Mouse (Mus musculus): ENCODE measurements around the gene Fbxo30. TPM values are rescaled to one million over a fixed set of nuclear protein-coding genes. Genes with fewer than 3 reads are reported as not detected.
A peak's percentile ranks its signal among the peaks of the same experiment; 100 is the strongest.
"Not testable (repeated sequence)": the region's sequence is repeated elsewhere in the genome, so short reads cannot be mapped to it uniquely, and the experiment has no call there.

The Fbxo30 gene
- polyA plus RNA-seq, 1 experiment from 2014 or later: 48.6 TPM

GRCm38 (mm10) chr10:11263795-11264194 lies 17.3 kb upstream of the Fbxo30 start:
- not testable (repeated sequence) for H3K27me3 ChIP-seq (ENCODE audit: control insufficient read depth, insufficient read depth, low read length); H3K9me3 ChIP-seq (replicated peaks; ENCODE audit: control insufficient read depth, low read length); H3K4me2 ChIP-seq (ENCODE audit: low read depth, low read length); H3K27ac ChIP-seq (replicated peaks; ENCODE audit: low read depth, low read length); H3K4me3 ChIP-seq (ENCODE audit: low read depth, low read length); ATAC-seq (replicated peaks; ENCODE audit: insufficient number of reproducible peaks, low FRiP score, low TSS enrichment, low read depth); H3K36me3 ChIP-seq (replicated peaks; ENCODE audit: control insufficient read depth, insufficient read depth, low read depth, low read length); DNase-seq (ENCODE audit: low spot score); H3K4me1 ChIP-seq (ENCODE audit: control insufficient read depth, insufficient read depth, low read length); H3K9ac ChIP-seq (replicated peaks; ENCODE audit: low read length)
- 84% methylated on average over 2 of the region's 2 CpGs for WGBS

- H3K4me1 ChIP-seq (ENCODE audit: control insufficient read depth, insufficient read depth, low read length): no peaks in the 10 kb centered on the region
- ATAC-seq (replicated peaks; ENCODE audit: insufficient number of reproducible peaks, low FRiP score, low TSS enrichment, low read depth) (no peak), DNase-seq (ENCODE audit: low spot score) (no peak)
- no peaks in the 10 kb centered on the region for H3K27me3 ChIP-seq (ENCODE audit: control insufficient read depth, insufficient read depth, low read length)
- no peak overlapping the region for H3K27ac ChIP-seq (replicated peaks; ENCODE audit: low read depth, low read length)
- no peak overlapping the region for H3K9ac ChIP-seq (replicated peaks; ENCODE audit: low read length)
- no peaks in the 10 kb centered on the region for H3K36me3 ChIP-seq (replicated peaks; ENCODE audit: control insufficient read depth, insufficient read depth, low read depth, low read length)
- no peak overlapping the region for H3K4me3 ChIP-seq (ENCODE audit: low read depth, low read length)
- no peaks in the 10 kb centered on the region for H3K9me3 ChIP-seq (replicated peaks; ENCODE audit: control insufficient read depth, low read length)
- no peak overlapping the region for H3K4me2 ChIP-seq (ENCODE audit: low read depth, low read length)
Observed at GRCm38 (mm10) chr10:11269165-11269564, 12.0 kb upstream of the Fbxo30 start.

- H3K36me3 ChIP-seq (replicated peaks; ENCODE audit: control insufficient read depth, insufficient read depth, low read depth, low read length): no peaks in the 10 kb centered on the region
- H3K4me2 ChIP-seq (ENCODE audit: low read depth, low read length): no peak overlapping the region
- no peak overlapping the region for H3K4me3 ChIP-seq (ENCODE audit: low read depth, low read length)
- no peak overlapping the region for H3K9ac ChIP-seq (replicated peaks; ENCODE audit: low read length)
- WGBS: 29% methylated on average over 1 of the region's 1 CpGs
- no peak for DNase-seq (ENCODE audit: low spot score)
- H3K27ac ChIP-seq (replicated peaks; ENCODE audit: low read depth, low read length): no peak overlapping the region
- no peaks in the 10 kb centered on the region for H3K27me3 ChIP-seq (ENCODE audit: control insufficient read depth, insufficient read depth, low read length)
- no peaks in the 10 kb centered on the region for H3K4me1 ChIP-seq (ENCODE audit: control insufficient read depth, insufficient read depth, low read length)
- H3K9me3 ChIP-seq (replicated peaks; ENCODE audit: control insufficient read depth, low read length): no peaks in the 10 kb centered on the region
- no peak for ATAC-seq (replicated peaks; ENCODE audit: insufficient number of reproducible peaks, low FRiP score, low TSS enrichment, low read depth)
Observed at GRCm38 (mm10) chr10:11274431-11274830, 6.7 kb upstream of the Fbxo30 start.

DNA sequence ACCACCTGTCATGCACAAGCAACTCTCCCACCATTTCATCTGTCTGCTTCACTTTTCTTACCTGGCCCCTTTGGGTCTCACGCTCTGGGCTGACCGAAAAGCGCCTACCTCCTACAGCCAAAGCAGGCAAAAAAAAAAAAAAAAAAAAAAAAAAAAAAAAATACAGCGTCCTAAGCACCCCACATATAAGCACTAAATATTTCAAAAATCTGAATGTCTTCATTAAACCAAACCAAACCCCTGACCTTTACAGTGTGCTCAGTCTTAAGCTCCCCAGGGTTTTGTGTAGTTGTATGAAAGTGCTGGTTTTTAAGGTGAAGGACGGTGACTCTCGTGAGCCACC lies 924 bp upstream of the Fbxo30 start:
- Histone ChIP-seq H3K4me3 (ENCODE audit: low read depth, low read length) (peak overlapping the region; percentile 92), H3K36me3 (replicated peaks; ENCODE audit: control insufficient read depth, insufficient read depth, low read depth, low read length) (no peaks in the 10 kb centered on the region), H3K27ac (replicated peaks; ENCODE audit: low read depth, low read length) (no peak overlapping the region; the same call in 1 of the 2 replicates), H3K27me3 (ENCODE audit: control insufficient read depth, insufficient read depth, low read length) (no peaks in the 10 kb centered on the region), H3K9ac (replicated peaks; ENCODE audit: low read length) (peak overlapping the region; percentile 96), H3K4me1 (ENCODE audit: control insufficient read depth, insufficient read depth, low read length) (no peaks in the 10 kb centered on the region), H3K9me3 (replicated peaks; ENCODE audit: control insufficient read depth, low read length) (no peaks in the 10 kb centered on the region), H3K4me2 (ENCODE audit: low read depth, low read length) (peak overlapping the region; percentile 76)
- WGBS: 1% methylated on average over 6 of the region's 6 CpGs
- DNase-seq (ENCODE audit: low spot score) (no peak), ATAC-seq (replicated peaks; ENCODE audit: insufficient number of reproducible peaks, low FRiP score, low TSS enrichment, low read depth) (no peak; the same call in 1 of the 2 replicates)

- Histone ChIP-seq H3K4me3 (ENCODE audit: low read depth, low read length) (peak overlapping the region; percentile 92), H3K4me2 (ENCODE audit: low read depth, low read length) (peak overlapping the region; percentile 36), H3K9me3 (replicated peaks; ENCODE audit: control insufficient read depth, low read length) (no peaks in the 10 kb centered on the region), H3K27me3 (ENCODE audit: control insufficient read depth, insufficient read depth, low read length) (no peaks in the 10 kb centered on the region), H3K36me3 (replicated peaks; ENCODE audit: control insufficient read depth, insufficient read depth, low read depth, low read length) (no peaks in the 10 kb centered on the region), H3K9ac (replicated peaks; ENCODE audit: low read length) (peak overlapping the region; percentile 96), H3K27ac (replicated peaks; ENCODE audit: low read depth, low read length) (peak overlapping the region; percentile 94), H3K4me1 (ENCODE audit: control insufficient read depth, insufficient read depth, low read length) (no peaks in the 10 kb centered on the region)
- WGBS: under 1% methylated on average over 47 of the region's 68 CpGs
- ATAC-seq (replicated peaks; ENCODE audit: insufficient number of reproducible peaks, low FRiP score, low TSS enrichment, low read depth) (peak; percentile 69), DNase-seq (ENCODE audit: low spot score) (peak; percentile 69)
Observed at GRCm38 (mm10) chr10:11281498-11282305, 572 bp downstream of the Fbxo30 start.

DNA sequence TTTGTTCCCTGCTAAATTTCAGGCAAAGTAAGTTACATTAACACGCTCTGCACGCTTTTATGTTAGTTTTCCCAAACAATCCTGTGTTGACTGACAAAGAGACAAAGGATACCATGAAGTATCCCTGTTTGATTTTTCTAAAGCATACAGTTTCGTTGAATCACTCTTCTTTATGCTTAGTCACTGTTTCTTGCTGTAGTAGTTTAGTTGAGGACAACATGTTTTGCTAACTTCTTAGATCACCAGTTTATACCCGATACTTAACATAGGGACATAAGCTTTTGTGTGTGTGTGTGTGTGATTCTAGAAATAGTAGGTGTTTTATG lies 1.1 kb downstream of the Fbxo30 start:
- H3K4me3 ChIP-seq (ENCODE audit: low read depth, low read length): peak overlapping the region; percentile 92
- DNase-seq (ENCODE audit: low spot score) (peak; percentile 51), ATAC-seq (replicated peaks; ENCODE audit: insufficient number of reproducible peaks, low FRiP score, low TSS enrichment, low read depth) (no peak)
- no peaks in the 10 kb centered on the region for H3K36me3 ChIP-seq (replicated peaks; ENCODE audit: control insufficient read depth, insufficient read depth, low read depth, low read length)
- H3K4me2 ChIP-seq (ENCODE audit: low read depth, low read length): peak overlapping the region; percentile 36
- H3K9me3 ChIP-seq (replicated peaks; ENCODE audit: control insufficient read depth, low read length): no peaks in the 10 kb centered on the region
- peak overlapping the region; percentile 96 for H3K9ac ChIP-seq (replicated peaks; ENCODE audit: low read length)
- peak overlapping the region; percentile 94; the same call in 1 of the 2 replicates for H3K27ac ChIP-seq (replicated peaks; ENCODE audit: low read depth, low read length)
- no peaks in the 10 kb centered on the region for H3K4me1 ChIP-seq (ENCODE audit: control insufficient read depth, insufficient read depth, low read length)
- WGBS: 2% methylated on average over 4 of the region's 4 CpGs
- H3K27me3 ChIP-seq (ENCODE audit: control insufficient read depth, insufficient read depth, low read length): no peaks in the 10 kb centered on the region

- no peak overlapping the region for H3K27ac ChIP-seq (replicated peaks; ENCODE audit: low read depth, low read length)
- H3K4me1 ChIP-seq (ENCODE audit: control insufficient read depth, insufficient read depth, low read length): no peaks in the 10 kb centered on the region
- ATAC-seq (replicated peaks; ENCODE audit: insufficient number of reproducible peaks, low FRiP score, low TSS enrichment, low read depth) (no peak), DNase-seq (ENCODE audit: low spot score) (no peak)
- no peak overlapping the region for H3K4me3 ChIP-seq (ENCODE audit: low read depth, low read length)
- no peak overlapping the region for H3K4me2 ChIP-seq (ENCODE audit: low read depth, low read length)
- H3K36me3 ChIP-seq (replicated peaks; ENCODE audit: control insufficient read depth, insufficient read depth, low read depth, low read length): no peaks in the 10 kb centered on the region; the same call in 1 of the 2 replicates
- no peak overlapping the region for H3K9ac ChIP-seq (replicated peaks; ENCODE audit: low read length)
- H3K27me3 ChIP-seq (ENCODE audit: control insufficient read depth, insufficient read depth, low read length): no peaks in the 10 kb centered on the region
- H3K9me3 ChIP-seq (replicated peaks; ENCODE audit: control insufficient read depth, low read length): no peaks in the 10 kb centered on the region
- 90% methylated on average over 6 of the region's 6 CpGs for WGBS
Observed at GRCm38 (mm10) chr10:11298418-11298817, 17.3 kb downstream of the Fbxo30 start.

GRCm38 (mm10) chr10:11305365-11306053 lies 24.4 kb downstream of the Fbxo30 start:
- H3K9me3 ChIP-seq (replicated peaks; ENCODE audit: control insufficient read depth, low read length): no peaks in the 10 kb centered on the region
- no peaks in the 10 kb centered on the region for H3K4me1 ChIP-seq (ENCODE audit: control insufficient read depth, insufficient read depth, low read length)
- no peaks in the 10 kb centered on the region for H3K27me3 ChIP-seq (ENCODE audit: control insufficient read depth, insufficient read depth, low read length)
- ATAC-seq (replicated peaks; ENCODE audit: insufficient number of reproducible peaks, low FRiP score, low TSS enrichment, low read depth) (no peak), DNase-seq (ENCODE audit: low spot score) (no peak)
- 80% methylated on average over 9 of the region's 9 CpGs for WGBS
- no peaks in the 10 kb centered on the region for H3K36me3 ChIP-seq (replicated peaks; ENCODE audit: control insufficient read depth, insufficient read depth, low read depth, low read length)
- no peak overlapping the region for H3K9ac ChIP-seq (replicated peaks; ENCODE audit: low read length)
- H3K4me2 ChIP-seq (ENCODE audit: low read depth, low read length): no peak overlapping the region
- H3K27ac ChIP-seq (replicated peaks; ENCODE audit: low read depth, low read length): no peak overlapping the region
- no peak overlapping the region for H3K4me3 ChIP-seq (ENCODE audit: low read depth, low read length)
